Mouse (Mus musculus) large intestine, adult 2 months (tissue): Measurements from ENCODE around the gene Comtd1. TPM values are rescaled to one million over a fixed set of nuclear protein-coding genes. Genes with fewer than 3 reads are reported as not detected.

Source experiments
- DNase-seq: peaks from one replicate; pipeline ENCODE4 v3.0.0-alpha.2; 2012; ENCODE audit warnings: low read depth, low spot score
- WGBS: fragments of 180-500 bp; shearing (Covaris S2); methylation state at CpG from one replicate; pipeline ENCODE4 v1.1.7; 2018; 5-methylcytosine and 5-hydroxymethylcytosine counted together
- polyA plus RNA-seq: library from polyadenylated mRNA; depleted of rRNA; stranded (reverse); fragments of >200 nt; gene quantifications from 2 replicates; pipeline ENCODE4 v1.2.3, GENCODE M21; 2012; rRNA removed

Comtd1 gene
- polyA plus RNA-seq, 1 experiment = 53.3 TPM

DNA sequence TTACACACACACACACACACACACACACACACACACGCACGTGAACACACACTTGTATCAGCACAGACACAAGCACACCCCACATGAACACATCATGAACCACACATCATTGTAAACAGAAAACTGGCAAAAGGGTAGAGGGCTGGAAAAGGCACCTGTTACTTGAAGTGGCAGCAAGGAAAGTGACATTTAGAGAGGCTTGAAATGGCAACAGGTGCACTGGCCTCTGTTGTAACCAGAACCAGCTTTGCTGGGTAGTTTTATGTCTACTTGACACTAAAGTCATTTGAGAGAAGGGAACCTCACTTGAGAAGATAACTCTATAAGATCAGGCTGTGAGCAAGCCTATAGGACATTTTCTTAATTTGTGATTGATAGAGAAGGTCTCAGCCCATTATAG is 39.4 kb downstream of the Comtd1 start:
- no peak for DNase-seq
- 89% methylated on average over 2 of the region's 2 CpGs for WGBS

GRCm38 (mm10) chr14:21808208-21808922 is 40.4 kb downstream of the Comtd1 start:
- 43% methylated on average over 8 of the region's 8 CpGs for WGBS
- no peak for DNase-seq

DNA sequence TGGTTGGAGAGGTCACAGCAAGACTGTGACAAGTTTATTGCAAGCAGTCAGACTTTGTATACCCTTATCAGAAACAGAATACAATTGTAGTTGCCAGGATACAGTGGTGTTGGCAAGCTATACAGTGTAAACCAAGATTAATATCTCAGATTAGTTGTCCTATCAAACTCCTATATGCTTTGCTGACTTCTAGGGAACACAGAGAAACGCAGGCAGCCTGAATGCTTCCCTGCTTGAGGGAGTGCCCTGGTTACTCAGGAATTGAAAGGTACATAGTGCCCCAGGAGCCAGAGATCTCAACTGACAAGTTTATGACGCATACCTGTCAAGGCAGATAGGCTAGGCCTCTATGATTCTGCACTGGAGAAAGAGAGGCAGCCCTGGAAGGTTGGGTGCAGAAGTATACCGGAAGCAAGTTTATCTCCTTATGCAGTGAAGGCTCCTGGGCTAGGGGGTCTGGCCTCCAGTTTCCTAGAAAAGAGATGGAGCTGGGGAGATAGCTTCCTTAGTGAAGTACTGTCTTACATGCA is 42.1 kb downstream of the Comtd1 start:
- 39% methylated on average over 3 of the region's 3 CpGs for WGBS
- no peak for DNase-seq

- DNase-seq = no peak
- 25% methylated on average over 2 of the region's 2 CpGs for WGBS
Measured at GRCm38 (mm10) chr14:21806203-21806602, 42.6 kb downstream of the Comtd1 start.

DNA sequence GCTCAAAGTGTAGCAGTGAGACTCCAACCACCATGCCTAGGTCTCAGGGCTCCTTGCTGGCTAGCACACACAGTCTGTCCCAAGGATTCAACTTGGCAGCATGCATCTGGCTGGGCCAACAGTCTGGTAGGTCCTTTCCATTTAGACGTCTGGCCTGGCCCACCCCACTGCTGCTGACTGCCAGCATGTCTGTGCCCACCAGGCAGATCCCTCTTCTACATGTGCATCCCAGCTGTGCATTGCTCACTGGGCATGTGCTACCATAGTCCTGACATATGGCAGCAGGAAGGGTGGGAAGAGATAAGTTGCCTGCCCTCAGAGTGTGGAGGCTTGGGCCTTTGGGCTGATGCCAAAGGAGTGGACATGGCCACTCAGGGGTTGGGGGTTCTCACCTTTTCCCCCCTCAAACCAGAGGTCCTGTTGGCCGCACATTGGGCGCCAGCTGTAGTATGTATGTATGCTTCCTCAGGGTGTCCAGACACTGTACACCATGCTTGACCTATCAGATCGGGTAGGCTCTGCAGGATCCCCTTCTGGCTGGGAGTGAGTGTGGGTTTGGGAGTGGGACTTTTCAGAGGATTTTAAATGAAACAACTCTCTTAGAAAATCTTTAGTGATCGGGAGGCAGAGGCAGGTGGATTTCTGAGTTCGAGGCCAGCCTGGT is 46.1 kb downstream of the Comtd1 start:
- DNase-seq = no peak
- 94% methylated on average over 6 of the region's 6 CpGs for WGBS

DNA sequence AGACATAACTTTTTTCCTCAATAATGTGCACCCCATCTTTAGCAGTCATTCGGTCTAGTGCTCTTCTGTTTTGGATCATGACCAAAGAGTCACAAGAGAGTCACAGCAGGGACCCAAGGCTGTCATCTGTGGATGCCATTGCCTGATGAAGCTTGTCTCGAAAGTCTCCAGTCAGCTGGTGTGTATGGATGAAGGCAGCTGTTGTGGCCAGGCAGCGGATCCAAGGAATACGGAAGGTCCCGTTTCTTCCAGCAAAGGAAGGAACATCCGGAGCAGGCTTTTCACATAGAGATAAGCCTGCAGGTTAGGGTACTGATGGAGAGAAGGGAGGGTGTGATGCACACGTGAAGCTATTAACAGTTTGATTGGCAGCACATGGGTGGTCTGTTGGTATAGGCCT is 47.2 kb downstream of the Comtd1 start:
- DNase-seq = no peak
- 89% methylated on average over 7 of the region's 7 CpGs for WGBS

GRCm38 (mm10) chr14:21800641-21801040 is 48.1 kb downstream of the Comtd1 start:
- WGBS = 90% methylated on average over 4 of the region's 4 CpGs
- DNase-seq = no peak

Other genes starting within 250 kb of the Comtd1 start
- not detected in 2 replicates for gene Dupd1, start 134.4 kb downstream of the Comtd1 start, polyA plus RNA-seq
- 7.0 and 27.8 TPM in 2 replicates for gene Samd8, start 98.4 kb downstream of the Comtd1 start, polyA plus RNA-seq
- gene Dusp13, start 97.8 kb downstream of the Comtd1 start, polyA plus RNA-seq = 0.22 and 1.2 TPM in 2 replicates
- gene Vdac2, start 23.7 kb downstream of the Comtd1 start, polyA plus RNA-seq = 230 and 340 TPM in 2 replicates
- gene Zfp503, start 140.6 kb upstream of the Comtd1 start, polyA plus RNA-seq = 6.8 and 7.0 TPM in 2 replicates
- gene Lrmda, start 170.7 kb upstream of the Comtd1 start, polyA plus RNA-seq = 0.12 and 0.78 TPM in 2 replicates